Mouse (Mus musculus) stomach, embryonic 14.5 days (tissue): ENCODE measurements around the gene Ephb4. TPM values are rescaled to one million over a fixed set of nuclear protein-coding genes. Genes with fewer than 3 reads are reported as not detected.

Source experiments
- ATAC-seq: fragments of 200-750 bp; cut with Nextera tagmentation; 2 replicates; pipeline ENCODE4 v1.8.0; 2017; ENCODE audit warnings: low read depth, moderate TSS enrichment; ENCODE audit not compliant: insufficient number of reproducible peaks, insufficient read depth, low FRiP score
- H3K27ac ChIP-seq: fragments of 300-500 bp; sonication (generic); 2 replicates; pipeline ENCODE4 v1.5.1; 2014; ENCODE audit warnings: mild to moderate bottlenecking, low read length, moderate library complexity, mixed read lengths
- H3K27me3 ChIP-seq: fragments of 300-500 bp; sonication (generic); 2 replicates; pipeline ENCODE4 v1.6.1; 2014; ENCODE audit warnings: low read length, control low read depth, mixed read lengths; ENCODE audit not compliant: control insufficient read depth, insufficient read depth
- H3K36me3 ChIP-seq: fragments of 300-500 bp; sonication (generic); 2 replicates; pipeline ENCODE4 v1.6.1; 2014; ENCODE audit warnings: mild to moderate bottlenecking, control low read depth, low read length, moderate library complexity, mixed read lengths; ENCODE audit not compliant: control insufficient read depth, insufficient read depth
- H3K4me1 ChIP-seq: fragments of 300-500 bp; sonication (generic); 2 replicates; pipeline ENCODE4 v1.6.1; 2014; ENCODE audit warnings: low read length, control low read depth, mixed read lengths; ENCODE audit not compliant: control insufficient read depth, insufficient read depth
- H3K4me2 ChIP-seq: fragments of 300-500 bp; sonication (generic); replicated peaks from 2 replicates; pipeline ENCODE4 v1.6.1; 2014; ENCODE audit warnings: low read depth, low read length, control low read depth
- H3K4me3 ChIP-seq: fragments of 300-500 bp; sonication (generic); 2 replicates; pipeline ENCODE4 v1.5.1; 2014; ENCODE audit warnings: low read depth, low read length, control low read depth
- H3K9ac ChIP-seq: fragments of 300-500 bp; sonication (generic); replicated peaks from 2 replicates; pipeline ENCODE4 v1.6.1; 2014; ENCODE audit warnings: low read depth, mild to moderate bottlenecking, control low read depth, low read length, moderate library complexity, mixed read lengths
- H3K9me3 ChIP-seq: fragments of 300-500 bp; sonication (generic); 2 replicates; pipeline ENCODE4 v1.6.1; 2016; ENCODE audit warnings: low read depth, low read length, control low read depth; ENCODE audit not compliant: control insufficient read depth
- WGBS: fragments of 180-500 bp; shearing (Covaris S2); extraction: QIAGEN DNeasy Blood & Tissue Kit; methylation state at CpG from one replicate; pipeline ENCODE4 v1.1.7; 2014; 5-methylcytosine and 5-hydroxymethylcytosine counted together
- polyA plus RNA-seq: library from polyadenylated mRNA; unstranded; fragments of >200 nt; fragmentation: Nextera tagmentation; extraction: Ambion mirVana; gene quantifications from 2 replicates; pipeline ENCODE4 v1.2.1, GENCODE M21; 2014

Gene Ephb4
- polyA plus RNA-seq = 42.0 and 44.6 TPM in 2 replicates

DNA sequence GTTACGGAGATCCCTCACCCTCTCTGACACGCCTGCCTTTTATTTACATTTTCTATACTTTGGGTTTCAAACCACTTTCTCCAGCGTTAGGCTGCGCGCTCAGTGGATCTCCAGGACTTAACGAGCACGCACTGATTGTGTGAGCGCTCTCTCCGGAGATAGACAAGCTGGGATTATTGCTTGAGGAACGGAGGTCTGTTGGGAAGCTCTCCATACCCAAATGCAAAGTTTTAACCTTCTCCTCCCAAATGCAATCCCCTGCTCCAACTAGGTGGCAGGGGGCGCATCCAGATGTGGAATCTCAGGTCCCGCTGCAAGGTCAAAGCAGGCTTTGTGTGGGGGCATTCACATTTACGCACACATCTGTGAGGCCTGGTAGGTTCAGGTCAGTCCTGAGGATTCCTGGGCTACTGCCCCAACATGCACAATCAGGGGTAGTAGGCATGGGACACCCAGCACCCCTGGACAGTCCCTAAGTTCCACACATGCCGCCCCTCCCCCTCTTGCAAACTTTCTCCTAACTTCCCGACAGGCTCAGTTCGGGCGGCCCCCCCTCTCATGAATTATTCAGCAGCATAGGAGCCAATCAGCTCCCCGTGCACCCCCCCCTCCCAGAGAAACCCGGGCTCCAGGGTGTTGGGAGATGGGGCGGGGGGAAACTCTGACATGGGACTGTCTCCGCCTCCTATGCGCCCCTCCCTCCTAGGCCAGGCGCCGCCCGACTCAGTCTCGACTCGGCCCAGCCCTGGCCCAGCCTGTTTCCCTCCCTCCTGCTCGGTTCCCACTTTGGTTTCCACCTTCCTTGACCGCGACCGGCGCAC, at the start of gene Ephb4:
Ephb4 (plus strand) TSS at position 726 of the 821 bp plus-strand sequence.
- peak within 1 kb of the TSS; percentile 89 for H3K4me3 ChIP-seq
- H3K9ac ChIP-seq = peak within 1 kb of the TSS; percentile 87
- peaks cover 26% of the 10 kb centered on the region; the same call in 1 of the 2 replicates for H3K4me1 ChIP-seq
- H3K27me3 ChIP-seq = no peaks in the 10 kb centered on the region
- peak; percentile 96 for ATAC-seq
- under 1% methylated on average over 32 of the region's 32 CpGs for WGBS
- H3K4me2 ChIP-seq = peak within 1 kb of the TSS; percentile 97
- H3K27ac ChIP-seq = peak within 1 kb of the TSS; percentile 98
- peaks cover 11% of the 10 kb centered on the region for H3K36me3 ChIP-seq
- H3K9me3 ChIP-seq = no peaks in the 10 kb centered on the region

DNA sequence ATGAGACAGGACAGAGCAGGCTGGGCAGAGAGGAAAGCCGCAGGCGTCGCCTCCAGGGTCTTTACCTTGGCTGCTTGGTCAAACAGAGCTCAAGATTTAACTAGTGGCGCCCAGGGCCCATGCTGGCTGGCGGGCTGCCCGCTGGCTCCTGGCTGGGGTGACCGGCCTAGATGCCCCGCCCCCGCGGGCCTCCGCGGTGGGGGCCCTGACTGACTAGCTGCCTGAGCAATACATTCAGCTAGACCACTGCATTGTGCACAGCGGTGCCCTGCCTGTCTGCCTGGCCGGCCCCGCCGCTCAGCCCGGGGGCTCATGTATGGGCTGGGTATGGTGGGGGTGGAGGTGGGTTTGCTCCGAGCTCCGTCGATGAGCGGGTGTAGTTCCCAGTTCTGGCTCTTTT, 48.7 kb upstream of the Ephb4 start:
- Histone ChIP-seq H3K27ac (no peak overlapping the region), H3K9me3 (no peaks in the 10 kb centered on the region), H3K4me1 (peaks cover 21% of the 10 kb centered on the region), H3K27me3 (no peaks in the 10 kb centered on the region), H3K4me3 (no peak overlapping the region), H3K36me3 (peaks cover 83% of the 10 kb centered on the region), H3K4me2 (no peak overlapping the region), H3K9ac (no peak overlapping the region)
- ATAC-seq = 0 out of 2 replicates have a peak, but pooled peaks have one; percentile 5
- WGBS = 71% methylated on average over 20 of the region's 21 CpGs

GRCm38 (mm10) chr5:137303609-137304008, 46.3 kb upstream of the Ephb4 start:
- WGBS = 72% methylated on average over 4 of the region's 4 CpGs
- Histone ChIP-seq H3K9ac (no peak overlapping the region), H3K27me3 (no peaks in the 10 kb centered on the region), H3K4me1 (peaks cover 21% of the 10 kb centered on the region), H3K4me3 (no peak overlapping the region), H3K9me3 (no peaks in the 10 kb centered on the region), H3K27ac (no peak overlapping the region), H3K36me3 (peaks cover 63% of the 10 kb centered on the region), H3K4me2 (no peak overlapping the region)
- no peak for ATAC-seq

- Histone ChIP-seq H3K4me3 (no peak overlapping the region), H3K9ac (no peak overlapping the region), H3K36me3 (peaks cover 63% of the 10 kb centered on the region), H3K27ac (no peak overlapping the region), H3K9me3 (no peaks in the 10 kb centered on the region), H3K4me2 (no peak overlapping the region), H3K27me3 (no peaks in the 10 kb centered on the region), H3K4me1 (peaks cover 21% of the 10 kb centered on the region)
- ATAC-seq = no peak
- 76% methylated on average over 3 of the region's 3 CpGs for WGBS
Measured at GRCm38 (mm10) chr5:137304165-137304564, 45.7 kb upstream of the Ephb4 start.

GRCm38 (mm10) chr5:137304816-137305215, 45.1 kb upstream of the Ephb4 start:
- H3K9me3 ChIP-seq = no peaks in the 10 kb centered on the region
- H3K36me3 ChIP-seq = peaks cover 63% of the 10 kb centered on the region
- no peak for ATAC-seq
- H3K4me1 ChIP-seq = peaks cover 21% of the 10 kb centered on the region
- peak overlapping the region; percentile 75; the same call in 1 of the 2 replicates for H3K4me2 ChIP-seq
- 43% methylated on average over 4 of the region's 4 CpGs for WGBS
- H3K27ac ChIP-seq = no peak overlapping the region
- no peak overlapping the region for H3K4me3 ChIP-seq
- H3K9ac ChIP-seq = no peak overlapping the region
- no peaks in the 10 kb centered on the region for H3K27me3 ChIP-seq

GRCm38 (mm10) chr5:137305822-137306221, 44.1 kb upstream of the Ephb4 start:
- H3K36me3 ChIP-seq = peaks cover 63% of the 10 kb centered on the region
- no peak overlapping the region for H3K27ac ChIP-seq
- H3K27me3 ChIP-seq = no peaks in the 10 kb centered on the region
- ATAC-seq = no peak
- peak overlapping the region; percentile 73; the same call in 1 of the 2 replicates for H3K4me3 ChIP-seq
- WGBS = 41% methylated on average over 3 of the region's 3 CpGs
- no peak overlapping the region for H3K9ac ChIP-seq
- peaks cover 21% of the 10 kb centered on the region for H3K4me1 ChIP-seq
- no peaks in the 10 kb centered on the region for H3K9me3 ChIP-seq
- peak overlapping the region; percentile 75 for H3K4me2 ChIP-seq

GRCm38 (mm10) chr5:137306439-137307005, 43.4 kb upstream of the Ephb4 start:
- Histone ChIP-seq H3K36me3 (peaks cover 60% of the 10 kb centered on the region), H3K9ac (peak overlapping the region; percentile 95)

GRCm38 (mm10) chr5:137307071-137307912, 42.6 kb upstream of the Ephb4 start, which contains the start of gene Srrt:
Gene Srrt, minus strand, starts transcription at chr5:137307674.
- H3K27ac ChIP-seq = peak within 1 kb of the TSS; percentile 88
- peak; percentile 85 for ATAC-seq

More at GRCm38 (mm10) chr5:137306439-137307005, 43.4 kb upstream of the Ephb4 start:
- H3K27me3 ChIP-seq = no peaks in the 10 kb centered on the region
- ATAC-seq = no peak
- 10% methylated on average over 12 of the region's 12 CpGs for WGBS
- H3K4me2 ChIP-seq = peak overlapping the region; percentile 75
- H3K4me1 ChIP-seq = peaks cover 21% of the 10 kb centered on the region
- peak overlapping the region; percentile 88 for H3K27ac ChIP-seq
- no peaks in the 10 kb centered on the region for H3K9me3 ChIP-seq
- H3K4me3 ChIP-seq = peak overlapping the region; percentile 73

More at GRCm38 (mm10) chr5:137307071-137307912, 42.6 kb upstream of the Ephb4 start, which contains the start of gene Srrt:
- WGBS = under 1% methylated on average over 66 of the region's 72 CpGs
- Histone ChIP-seq H3K4me1 (peaks cover 26% of the 10 kb centered on the region), H3K36me3 (peaks cover 55% of the 10 kb centered on the region), H3K4me2 (peak within 1 kb of the TSS; percentile 75), H3K9me3 (no peaks in the 10 kb centered on the region), H3K4me3 (peak within 1 kb of the TSS; percentile 73), H3K27me3 (no peaks in the 10 kb centered on the region), H3K9ac (peak within 1 kb of the TSS; percentile 95)
